Mouse (Mus musculus) adrenal gland, postnatal 25 days (tissue): ENCODE results near the gene Agr2. TPM values are rescaled to one million over a fixed set of nuclear protein-coding genes. Genes with fewer than 3 reads are reported as not detected.

Experiments used
- DNase-seq: peaks from one replicate; pipeline ENCODE4 v3.0.0; 2021; ENCODE audit warnings: mixed read lengths
- long read RNA-seq: library from polyadenylated mRNA; stranded (forward); transcript quantifications from one replicate; pipeline ENCODE4 v2.0.0, GENCODE M21; 2021
- total RNA-seq: library from RNA; stranded (reverse); gene quantifications from 2 replicates; pipeline ENCODE4 v1.2.3, GENCODE M21; 2021

Agr2 gene
- not detected in 2 replicates for total RNA-seq
- long read RNA-seq, result 0 reads

GRCm38 (mm10) chr12:35992711-35993110 is at the start of gene Agr2:
Gene Agr2, plus strand, starts transcription at chr12:35992907.
- no peak for DNase-seq

GRCm38 (mm10) chr12:35951757-35952156 is 41.0 kb upstream of the Agr2 start:
- no peak for DNase-seq

DNA sequence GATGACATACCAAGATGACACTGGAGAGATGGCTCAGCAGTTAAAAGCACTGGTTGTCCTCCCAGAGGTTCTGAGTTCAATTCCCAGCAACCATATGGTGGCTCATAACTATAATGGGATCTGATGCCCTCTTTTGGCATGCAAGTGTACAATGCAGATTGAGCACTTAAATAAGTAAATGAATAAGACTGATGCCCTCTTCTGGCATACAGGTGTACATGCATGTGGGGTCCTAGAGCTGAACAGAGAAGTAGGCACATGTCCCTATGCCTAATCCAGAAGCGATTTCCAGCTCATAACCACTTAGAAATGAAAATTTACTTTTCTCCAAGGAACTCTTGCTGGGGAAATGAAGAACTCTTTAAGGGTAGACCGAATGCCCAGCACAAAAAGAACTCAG is 35.5 kb upstream of the Agr2 start:
- no peak for DNase-seq

- DNase-seq, result no peak
Observed at GRCm38 (mm10) chr12:35966098-35966767, 26.5 kb upstream of the Agr2 start.

DNA sequence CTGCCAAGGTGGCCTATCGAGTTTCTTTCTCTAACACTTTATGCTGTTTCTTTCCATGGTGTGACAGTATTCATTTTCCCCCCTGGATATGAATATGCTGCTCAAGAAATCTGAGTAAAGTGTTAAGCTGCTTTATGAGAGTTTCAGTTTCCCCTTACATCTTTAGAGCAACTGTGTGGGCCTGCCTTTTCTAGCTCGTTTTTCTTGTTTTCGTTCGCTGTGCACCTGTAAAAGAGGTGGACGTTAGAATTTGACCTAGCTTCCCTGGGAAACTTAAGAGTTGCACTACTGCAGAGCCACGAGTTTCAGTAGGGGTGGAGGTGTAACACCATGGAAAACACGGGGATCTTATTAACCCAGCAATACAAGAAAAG is 26.0 kb upstream of the Agr2 start:
- DNase-seq, result no peak

GRCm38 (mm10) chr12:35975898-35976297 is 16.8 kb upstream of the Agr2 start:
- no peak for DNase-seq

GRCm38 (mm10) chr12:35977633-35978246 is 15.0 kb upstream of the Agr2 start:
- no peak for DNase-seq

DNA sequence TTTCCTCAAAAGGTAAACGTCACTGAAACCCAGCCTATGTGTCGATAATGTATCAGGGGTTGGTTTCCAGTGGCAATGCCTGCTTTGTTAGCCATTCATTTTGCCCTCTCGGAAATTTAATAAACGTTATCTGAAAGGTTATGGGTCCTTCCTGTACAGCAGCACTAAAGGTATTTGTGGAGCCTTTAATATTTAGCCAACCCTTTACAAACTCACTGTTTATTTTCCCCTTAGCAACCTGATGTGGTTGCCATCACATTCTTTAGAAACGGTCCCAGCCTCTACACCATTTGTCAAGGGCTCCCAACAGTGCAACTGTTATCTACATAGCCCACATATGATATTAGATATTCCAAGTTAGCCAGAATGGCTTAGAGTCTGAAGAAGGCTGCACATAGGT is 13.1 kb upstream of the Agr2 start:
- DNase-seq, result no peak

- DNase-seq, result no peak
Observed at GRCm38 (mm10) chr12:35981732-35982360, 10.9 kb upstream of the Agr2 start.

GRCm38 (mm10) chr12:35983472-35983871 is 9.2 kb upstream of the Agr2 start:
- DNase-seq, result no peak

DNA sequence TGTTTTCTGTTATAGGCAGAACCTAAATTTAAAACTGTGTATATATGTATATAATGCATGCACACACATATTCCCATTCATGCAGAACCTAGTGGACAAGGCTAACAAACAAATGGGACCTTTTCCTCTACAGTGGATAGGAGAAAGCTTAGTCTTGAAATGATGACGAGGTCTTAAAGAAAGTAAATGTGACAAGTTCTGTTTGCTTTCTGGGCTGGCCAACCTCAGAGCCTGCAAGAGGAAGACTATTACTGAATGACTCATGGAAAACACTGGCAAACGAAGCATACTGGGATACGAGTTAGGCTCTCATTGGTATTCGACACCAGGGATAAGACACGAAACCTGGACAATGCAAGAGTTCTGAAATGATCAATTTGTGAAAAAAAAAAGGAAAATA is 8.0 kb upstream of the Agr2 start:
- DNase-seq, result no peak

GRCm38 (mm10) chr12:35993583-35993982 is 876 bp downstream of the Agr2 start:
- no peak for DNase-seq

- DNase-seq, result no peak
Observed at GRCm38 (mm10) chr12:35994098-35994497, 1.4 kb downstream of the Agr2 start.

DNA sequence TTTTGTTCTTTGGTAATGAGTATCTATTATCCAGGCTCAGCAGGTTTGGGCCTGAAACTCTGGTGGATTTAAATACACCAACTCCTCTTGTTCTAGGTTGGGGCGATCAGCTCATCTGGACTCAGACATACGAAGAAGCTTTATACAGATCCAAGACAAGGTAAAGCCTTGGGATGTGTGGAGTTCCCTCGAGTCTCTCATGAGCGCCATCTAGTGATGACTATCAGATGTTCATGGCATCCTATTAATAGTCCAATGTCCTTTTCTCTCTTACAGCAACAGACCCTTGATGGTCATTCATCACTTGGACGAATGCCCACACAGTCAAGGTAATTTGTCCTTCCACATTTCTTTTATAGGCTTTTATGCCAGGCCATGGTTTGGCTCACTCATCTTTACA is 3.1 kb downstream of the Agr2 start:
- DNase-seq, result no peak

- no peak for DNase-seq
Observed at GRCm38 (mm10) chr12:36004714-36005113, 12.0 kb downstream of the Agr2 start.

GRCm38 (mm10) chr12:36007581-36007980 is 14.9 kb downstream of the Agr2 start:
- DNase-seq, result no peak

DNA sequence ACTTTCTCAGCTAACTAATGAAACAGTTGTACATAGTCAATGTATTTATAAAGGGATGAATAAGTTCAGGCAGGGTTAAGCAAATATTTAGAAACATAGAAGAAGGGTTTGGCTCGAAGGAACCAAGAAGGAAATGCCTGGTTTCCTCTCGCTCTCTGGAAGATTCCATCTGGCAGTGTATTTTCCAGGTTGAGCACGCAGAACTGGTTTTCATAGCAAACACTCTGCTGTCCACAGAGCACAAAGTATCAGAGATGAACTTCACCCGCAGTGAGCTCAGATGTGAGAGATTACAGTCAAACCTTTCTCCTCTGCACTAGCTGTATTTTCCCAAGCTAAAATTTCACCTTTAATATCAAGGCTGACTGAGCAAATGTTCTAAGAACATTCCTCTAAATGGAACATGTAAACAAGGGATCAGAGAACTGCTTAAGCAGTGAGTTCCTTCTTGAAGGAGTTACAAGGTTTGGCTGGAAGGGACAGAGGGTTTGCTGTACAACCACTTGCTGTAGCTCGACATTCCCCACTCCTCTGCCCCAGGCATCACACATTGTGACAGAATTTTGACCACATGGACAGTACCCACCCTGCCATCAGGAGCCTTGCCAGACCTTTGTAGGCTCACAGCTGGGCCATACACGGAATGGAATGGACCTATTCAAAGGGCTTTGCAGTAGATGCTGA is 15.8 kb downstream of the Agr2 start:
- no peak for DNase-seq

GRCm38 (mm10) chr12:36013216-36013910 is 20.7 kb downstream of the Agr2 start:
- DNase-seq, result no peak

GRCm38 (mm10) chr12:36017791-36018190 is 25.1 kb downstream of the Agr2 start:
- no peak for DNase-seq

GRCm38 (mm10) chr12:36019572-36019971 is 26.9 kb downstream of the Agr2 start:
- no peak for DNase-seq

- DNase-seq, result no peak
Observed at GRCm38 (mm10) chr12:36020081-36020480, 27.4 kb downstream of the Agr2 start.

GRCm38 (mm10) chr12:36020710-36021109 is 28.0 kb downstream of the Agr2 start:
- DNase-seq, result no peak

DNA sequence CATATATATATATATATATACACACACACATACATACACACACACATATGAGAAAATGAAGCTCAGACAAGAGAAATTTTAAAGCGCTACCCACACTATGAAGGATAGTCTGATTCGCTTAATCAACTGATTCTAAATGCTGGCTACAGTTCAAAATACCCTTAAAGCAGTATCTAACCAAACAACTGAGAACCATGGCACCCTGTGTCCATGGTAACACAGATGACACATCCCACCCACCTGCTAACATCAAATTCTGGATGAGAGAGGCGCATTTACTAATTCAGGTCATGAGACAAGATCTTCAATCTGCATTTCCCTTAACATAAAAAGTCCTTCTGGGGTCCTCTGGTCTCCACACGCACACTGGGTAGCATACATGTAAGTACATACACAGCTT is 33.4 kb downstream of the Agr2 start:
- DNase-seq, result no peak
